Mouse (Mus musculus): ENCODE data around the gene Olfr519. TPM values are rescaled to one million over a fixed set of nuclear protein-coding genes. Genes with fewer than 3 reads are reported as not detected.

The Olfr519 gene
- total and polyA plus RNA-seq, 3 experiments, result not detected

DNA sequence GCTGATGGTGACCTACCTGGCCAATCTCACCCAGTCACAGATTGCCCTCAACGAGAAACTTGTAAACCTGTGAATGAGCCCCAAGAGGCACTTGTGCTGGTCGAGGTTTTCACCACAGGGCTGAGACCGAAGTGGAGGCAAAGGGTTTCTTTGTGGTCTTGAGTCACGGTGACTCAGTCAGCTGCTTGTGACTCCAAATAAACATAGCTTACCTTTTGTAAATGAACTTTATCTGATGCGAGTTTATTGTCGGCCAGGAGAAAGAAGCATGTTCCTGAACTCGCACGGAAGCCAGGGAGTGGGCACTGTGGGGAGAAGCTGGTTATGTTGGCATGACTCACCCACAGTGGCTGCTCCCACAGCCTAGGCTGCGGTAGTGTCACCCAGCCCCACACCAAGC, 47.2 kb upstream of the Olfr519 start:
- TF ChIP-seq HCFC1 (IDR thresholded peaks at IDR 0.05; ENCODE audit: low read depth, low read length), result no peak
- TF ChIP-seq CHD2 (IDR thresholded peaks at IDR 0.05; ENCODE audit: low read length), result no peak
- Histone ChIP-seq H3K9ac (ENCODE audit: control insufficient read depth, low read depth, low read length, poor library complexity, severe bottlenecking) (no peak overlapping the region), H3K9me3 (replicated peaks; ENCODE audit: insufficient read depth, low read length) (no peaks in the 10 kb centered on the region), H3K36me3 (ENCODE audit: control insufficient read depth in 1 of 2, insufficient read depth in 2 of 2, low read length in 2 of 2) (peaks cover 0 to 20% of the 10 kb centered on the region in 2 experiments; a peak in 2 of 4 replicates), H3K27ac (ENCODE audit: control insufficient read depth, low read depth, low read length) (no peak overlapping the region), H3K79me2 (ENCODE audit: control insufficient read depth, insufficient read depth, low read length, poor library complexity) (peaks cover under 1% of the 10 kb centered on the region; the same call in 1 of the 2 replicates), H3K4me3 (ENCODE audit: control insufficient read depth in 1 of 2, insufficient read depth in 1 of 2, low read depth in 2 of 2, low read length in 2 of 2) (no peak overlapping the region), H3K4me1 (ENCODE audit: control insufficient read depth in 1 of 2, insufficient read depth in 2 of 2, low read length in 2 of 2) (no peaks in the 10 kb centered on the region), H3K27me3 (ENCODE audit: control insufficient read depth in 1 of 2, insufficient read depth in 2 of 2, low read length in 2 of 2) (no peaks in the 10 kb centered on the region)
- DNase-seq (ENCODE audit: low read depth, low spot score), result no peak

DNA sequence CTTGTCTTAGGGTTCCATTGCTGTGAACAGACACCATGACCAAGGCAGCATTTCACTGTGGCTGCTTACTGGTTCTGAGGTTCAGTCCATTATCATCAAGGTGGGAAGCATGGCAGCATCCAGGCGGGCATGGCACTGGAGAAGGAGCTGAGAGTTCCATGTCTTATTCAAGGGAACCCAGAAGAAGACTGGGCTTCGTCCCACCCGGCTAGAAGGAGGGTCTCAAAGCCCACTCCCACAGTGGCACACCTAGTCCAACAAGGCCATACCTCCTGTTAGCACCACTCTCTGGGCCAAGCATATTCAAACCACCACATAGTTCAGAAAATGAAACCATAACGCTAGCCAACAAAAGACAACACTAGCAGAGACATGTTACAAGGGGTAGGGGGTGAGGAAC, 42.4 kb upstream of the Olfr519 start:
- Histone ChIP-seq H3K36me3 (ENCODE audit: control insufficient read depth in 1 of 2, insufficient read depth in 2 of 2, low read length in 2 of 2) (peaks cover 5 to 18% of the 10 kb centered on the region in 2 experiments), H3K79me2 (ENCODE audit: control insufficient read depth, insufficient read depth, low read length, poor library complexity) (peaks cover 22% of the 10 kb centered on the region), H3K4me1 (ENCODE audit: control insufficient read depth in 1 of 2, insufficient read depth in 2 of 2, low read length in 2 of 2) (peaks cover 4 to 6% of the 10 kb centered on the region in 2 experiments; a peak in 3 of 4 replicates), H3K9ac (ENCODE audit: control insufficient read depth, low read depth, low read length, poor library complexity, severe bottlenecking) (no peak overlapping the region), H3K27me3 (ENCODE audit: control insufficient read depth in 1 of 2, insufficient read depth in 2 of 2, low read length in 2 of 2) (no peaks in the 10 kb centered on the region), H3K4me3 (ENCODE audit: control insufficient read depth in 1 of 2, insufficient read depth in 1 of 2, low read depth in 2 of 2, low read length in 2 of 2) (no peak overlapping the region), H3K9me3 (replicated peaks; ENCODE audit: insufficient read depth, low read length) (no peaks in the 10 kb centered on the region), H3K27ac (ENCODE audit: control insufficient read depth, low read depth, low read length) (no peak overlapping the region)
- TF ChIP-seq GATA1 (IDR thresholded peaks at IDR 0.05; ENCODE audit: low read depth, low read length) (no peak), CTCF (IDR thresholded peaks at IDR 0.05 in 2 of 3, conservative IDR thresholded peaks at IDR 0.05 in 1 of 3; ENCODE audit: control insufficient read depth in 1 of 3, insufficient read depth in 1 of 3, low read depth in 2 of 3, low read length in 3 of 3, poor library complexity in 1 of 3, severe bottlenecking in 1 of 3) (no peak), BHLHE40 (IDR thresholded peaks at IDR 0.05; ENCODE audit: borderline replicate concordance, low read depth, low read length) (no peak), HCFC1 (IDR thresholded peaks at IDR 0.05; ENCODE audit: low read depth, low read length) (no peak), CHD1 (IDR thresholded peaks at IDR 0.05; ENCODE audit: low read depth, low read length) (no peak), TBP (IDR thresholded peaks at IDR 0.05; ENCODE audit: low read depth, low read length) (no peak), UBTF (IDR thresholded peaks at IDR 0.05; ENCODE audit: borderline replicate concordance, insufficient read depth, low read depth, low read length) (no peak), EP300 (IDR thresholded peaks at IDR 0.05; ENCODE audit: low read depth in 1 of 2, low read length in 2 of 2) (no peak), MYC (IDR thresholded peaks at IDR 0.05; ENCODE audit: low read depth, low read length) (no peak), KAT2A (conservative IDR thresholded peaks at IDR 0.05; ENCODE audit: low read depth, low read length) (no peak), RCOR1 (IDR thresholded peaks at IDR 0.05; ENCODE audit: low read depth, low read length) (no peak), NELFE (IDR thresholded peaks at IDR 0.05; ENCODE audit: low read depth, low read length) (no peak), MXI1 (IDR thresholded peaks at IDR 0.05; ENCODE audit: low read depth, low read length) (no peak)
- DNase-seq (ENCODE audit: low read depth, low spot score), result no peak

DNA sequence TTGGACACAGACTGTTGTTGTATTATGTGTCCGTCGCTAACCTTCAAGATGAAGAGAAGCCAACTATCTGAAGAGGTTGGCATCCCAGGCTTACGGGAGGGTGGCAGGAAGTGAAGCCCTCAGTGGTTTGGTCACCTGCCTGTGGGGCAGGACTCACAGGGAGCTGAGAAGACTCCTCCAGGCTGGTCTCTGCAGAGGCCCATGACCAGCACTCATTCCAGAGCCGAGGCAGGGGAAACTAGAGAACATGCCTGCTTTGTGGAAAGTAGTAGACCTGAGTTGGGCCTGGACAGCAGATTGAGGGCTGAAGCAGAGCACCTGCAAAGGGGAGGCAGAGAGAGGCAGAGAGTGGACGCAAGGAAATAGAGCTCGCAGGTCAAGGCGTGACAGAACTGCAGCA, 41.2 kb upstream of the Olfr519 start:
- peak overlapping the region; percentile 97 to 100 for H3K4me3 ChIP-seq (ENCODE audit: control insufficient read depth in 1 of 2, insufficient read depth in 1 of 2, low read depth in 2 of 2, low read length in 2 of 2)
- peaks cover 4 to 10% of the 10 kb centered on the region in 2 experiments; a peak in 3 of 4 replicates for H3K4me1 ChIP-seq (ENCODE audit: control insufficient read depth in 1 of 2, insufficient read depth in 2 of 2, low read length in 2 of 2)
- no peak overlapping the region for H3K27ac ChIP-seq (ENCODE audit: control insufficient read depth, low read depth, low read length)
- peaks cover 22% of the 10 kb centered on the region for H3K79me2 ChIP-seq (ENCODE audit: control insufficient read depth, insufficient read depth, low read length, poor library complexity)
- no peak for TF ChIP-seq TCF12 (IDR thresholded peaks at IDR 0.05; ENCODE audit: low read depth, low read length)
- TF ChIP-seq TBP (IDR thresholded peaks at IDR 0.05; ENCODE audit: low read depth, low read length), result no peak
- no peak for TF ChIP-seq ZMIZ1 (IDR thresholded peaks at IDR 0.05; ENCODE audit: low read depth, low read length)
- no peak for TF ChIP-seq TAL1 (IDR thresholded peaks at IDR 0.05; ENCODE audit: low read length)
- no peak for TF ChIP-seq MYC (IDR thresholded peaks at IDR 0.05; ENCODE audit: low read depth, low read length)
- no peak for TF ChIP-seq ZNF384 (IDR thresholded peaks at IDR 0.05; ENCODE audit: low read depth, low read length)
- TF ChIP-seq NRF1 (IDR thresholded peaks at IDR 0.05; ENCODE audit: insufficient read depth, low read depth, low read length, poor library complexity, severe bottlenecking), result no peak
- no peak for TF ChIP-seq SMC3 (IDR thresholded peaks at IDR 0.05; ENCODE audit: low read depth, low read length)
- TF ChIP-seq NELFE (IDR thresholded peaks at IDR 0.05; ENCODE audit: low read depth, low read length), result no peak
- TF ChIP-seq CHD1 (IDR thresholded peaks at IDR 0.05; ENCODE audit: low read depth, low read length), result no peak
- DNase-seq (ENCODE audit: low read depth, low spot score), result no peak
- peaks cover 5 to 16% of the 10 kb centered on the region in 2 experiments for H3K36me3 ChIP-seq (ENCODE audit: control insufficient read depth in 1 of 2, insufficient read depth in 2 of 2, low read length in 2 of 2)
- peak overlapping the region; percentile 98 for H3K9ac ChIP-seq (ENCODE audit: control insufficient read depth, low read depth, low read length, poor library complexity, severe bottlenecking)
- no peaks in the 10 kb centered on the region for H3K27me3 ChIP-seq (ENCODE audit: control insufficient read depth in 1 of 2, insufficient read depth in 2 of 2, low read length in 2 of 2)
- no peaks in the 10 kb centered on the region for H3K9me3 ChIP-seq (replicated peaks; ENCODE audit: insufficient read depth, low read length)

Data from MEL (cell line).